Mouse (Mus musculus) heart, embryonic 14.5 days (tissue): ENCODE data around the gene Tcp10a. TPM values are rescaled to one million over a fixed set of nuclear protein-coding genes. Genes with fewer than 3 reads are reported as not detected.
"Not testable (repeated sequence)": the region's sequence is repeated elsewhere in the genome, so short reads cannot be mapped to it uniquely, and the experiment has no call there.

Experiments used
- ATAC-seq: fragments of 200-750 bp; cut with Nextera tagmentation; 2 replicates; pipeline ENCODE4 v1.8.0; 2017; ENCODE audit warnings: low read depth, moderate TSS enrichment; ENCODE audit not compliant: insufficient number of reproducible peaks, insufficient read depth, low FRiP score
- H3K27ac ChIP-seq, 2 experiments: fragments of 200-500 bp in 1 of 2; fragments of 300-500 bp in 1 of 2; sonication (generic) in 1 of 2; replicated peaks in 1 of 2; 2 replicates each; pipeline ENCODE4 v1.5.1; 2012 to 2014; ENCODE audit warnings: low read depth in 2 of 2, low read length in 2 of 2, control low read depth in 1 of 2, mild to moderate bottlenecking in 1 of 2, mixed read lengths in 1 of 2; ENCODE audit not compliant: control insufficient read depth in 1 of 2, insufficient read depth in 1 of 2
- H3K27me3 ChIP-seq: fragments of 300-500 bp; sonication (generic); 2 replicates; pipeline ENCODE4 v1.6.1; 2014; ENCODE audit warnings: mild to moderate bottlenecking, low read length, control low read depth; ENCODE audit not compliant: control insufficient read depth, insufficient read depth
- H3K36me3 ChIP-seq: fragments of 300-500 bp; sonication (generic); 2 replicates; pipeline ENCODE4 v1.6.1; 2014; ENCODE audit warnings: mild to moderate bottlenecking, control low read depth, low read length, mixed read lengths; ENCODE audit not compliant: control insufficient read depth, insufficient read depth
- H3K4me1 ChIP-seq, 2 experiments: fragments of 200-500 bp in 1 of 2; fragments of 300-500 bp in 1 of 2; sonication (generic) in 1 of 2; 2 replicates each; pipeline ENCODE4 v1.6.1; 2012 to 2014; ENCODE audit warnings: low read length in 2 of 2, control low read depth in 1 of 2, mixed read lengths in 1 of 2; ENCODE audit not compliant: control insufficient read depth in 2 of 2, insufficient read depth in 2 of 2
- H3K4me2 ChIP-seq: fragments of 300-500 bp; sonication (generic); 2 replicates; pipeline ENCODE4 v1.6.1; 2014; ENCODE audit warnings: mild to moderate bottlenecking, low read length
- H3K4me3 ChIP-seq, 2 experiments: fragments of 200-500 bp in 1 of 2; fragments of 300-500 bp in 1 of 2; sonication (generic) in 1 of 2; 2 replicates each; pipeline ENCODE4 v1.5.1; 2012 to 2014; ENCODE audit warnings: low read length in 2 of 2, mild to moderate bottlenecking in 2 of 2, control low read depth in 1 of 2, low read depth in 1 of 2, moderate library complexity in 1 of 2; ENCODE audit not compliant: control insufficient read depth in 1 of 2, insufficient read depth in 1 of 2
- H3K9ac ChIP-seq: fragments of 300-500 bp; sonication (generic); 2 replicates; pipeline ENCODE4 v1.6.1; 2014; ENCODE audit warnings: mild to moderate bottlenecking, low read length
- H3K9me3 ChIP-seq: fragments of 300-500 bp; sonication (generic); 2 replicates; pipeline ENCODE4 v1.6.1; 2016; ENCODE audit warnings: low read length, control low read depth; ENCODE audit not compliant: control insufficient read depth
- WGBS: fragments of 180-500 bp; shearing (Covaris S2); extraction: QIAGEN DNeasy Blood & Tissue Kit; methylation state at CpG from one replicate; pipeline ENCODE4 v1.1.7; 2014; 5-methylcytosine and 5-hydroxymethylcytosine counted together
- polyA plus RNA-seq: library from polyadenylated mRNA; unstranded; fragments of >200 nt; fragmentation: Nextera tagmentation; extraction: Ambion mirVana; gene quantifications from 2 replicates; pipeline ENCODE4 v1.2.1, GENCODE M21; 2014

The Tcp10a gene
- polyA plus RNA-seq, 1 experiment from 2014 or later: 0.14 TPM

- not testable (repeated sequence) for H3K36me3 ChIP-seq, ATAC-seq, H3K9ac ChIP-seq, H3K4me1 ChIP-seq, H3K4me2 ChIP-seq, H3K27me3 ChIP-seq, H3K27ac ChIP-seq, H3K4me3 ChIP-seq, H3K9me3 ChIP-seq
- no CpG with 5 or more reads among the region's 1 CpGs for WGBS
Observed at GRCm38 (mm10) chr17:7352596-7352995, 28.1 kb downstream of the Tcp10a start, which contains the start of gene Ttll2. Gene Ttll2 (minus strand): TSS chr17:7352696.

- WGBS: 77% methylated on average over 4 of the region's 4 CpGs
- not testable (repeated sequence) for ATAC-seq, H3K36me3 ChIP-seq, H3K27me3 ChIP-seq, H3K9ac ChIP-seq, H3K9me3 ChIP-seq, H3K27ac ChIP-seq, H3K4me3 ChIP-seq, H3K4me2 ChIP-seq, H3K4me1 ChIP-seq
Observed at GRCm38 (mm10) chr17:7359806-7360205, 35.4 kb downstream of the Tcp10a start.

DNA sequence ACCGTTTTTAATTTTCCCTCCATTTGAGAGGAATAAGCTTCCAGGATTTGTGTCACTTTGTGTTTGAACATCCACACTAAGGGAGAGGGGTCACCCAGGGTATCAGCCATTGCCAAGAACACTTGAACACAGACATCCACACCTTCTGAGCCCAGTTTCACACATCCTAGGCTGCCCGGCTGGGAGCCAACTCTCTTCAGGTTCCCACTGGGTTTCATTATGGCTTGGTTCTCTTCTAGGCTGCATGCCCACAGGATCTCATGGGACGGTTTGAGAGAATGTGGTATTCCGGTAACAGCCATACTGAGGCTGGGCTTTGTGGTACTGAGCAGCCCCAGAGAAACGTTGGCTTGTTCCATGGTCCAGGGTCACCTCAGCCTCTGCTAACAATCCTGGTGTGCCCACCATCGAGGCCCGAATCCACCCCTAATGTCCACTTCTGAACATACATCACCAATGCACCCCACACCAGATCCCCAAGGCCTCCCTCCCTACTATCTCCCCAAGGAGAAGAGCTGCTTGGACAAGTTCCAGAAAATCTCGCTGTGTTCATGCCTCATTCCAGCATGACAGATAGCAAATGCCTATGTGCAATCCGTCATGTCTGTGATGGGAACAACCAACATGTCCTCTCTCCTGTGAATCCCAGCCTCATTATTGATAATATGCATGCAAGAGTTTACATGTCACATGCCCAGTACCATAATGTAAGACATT is 36.5 kb downstream of the Tcp10a start:
- not testable (repeated sequence) for H3K27me3 ChIP-seq, H3K27ac ChIP-seq, H3K9ac ChIP-seq, H3K4me2 ChIP-seq, ATAC-seq, H3K4me3 ChIP-seq, H3K36me3 ChIP-seq, H3K4me1 ChIP-seq, H3K9me3 ChIP-seq
- whole genome bisulfite sequencing: 59% methylated on average over 9 of the region's 9 CpGs

DNA sequence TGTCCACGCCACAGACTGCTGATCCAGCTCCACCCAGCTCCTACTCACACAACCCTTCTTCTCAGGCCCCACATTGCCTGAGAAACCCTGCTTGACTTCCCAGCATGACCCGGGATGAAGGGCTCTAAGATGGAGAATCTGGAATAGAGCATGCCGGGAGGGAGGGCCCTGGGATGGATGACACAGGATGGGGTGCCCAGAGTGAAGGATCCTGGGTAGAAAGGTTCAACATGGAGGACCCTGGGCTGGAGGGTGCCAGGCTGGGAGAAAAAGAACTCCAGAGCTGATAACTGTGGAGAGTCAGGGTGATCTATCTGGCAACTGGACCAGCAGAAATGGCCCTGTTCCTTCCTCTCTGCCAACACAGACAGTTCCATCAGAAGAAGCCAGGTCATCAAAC is 41.2 kb downstream of the Tcp10a start:
- H3K27me3 ChIP-seq, H3K27ac ChIP-seq, H3K36me3 ChIP-seq, H3K4me3 ChIP-seq, H3K9ac ChIP-seq, H3K9me3 ChIP-seq, H3K4me1 ChIP-seq, ATAC-seq, H3K4me2 ChIP-seq: not testable (repeated sequence)
- WGBS: no CpG with 5 or more reads among the region's 3 CpGs

- not testable (repeated sequence) for H3K4me3 ChIP-seq, ATAC-seq, H3K4me1 ChIP-seq
Observed at GRCm38 (mm10) chr17:7366265-7366664, 41.8 kb downstream of the Tcp10a start.

GRCm38 (mm10) chr17:7366676-7367374 is 42.4 kb downstream of the Tcp10a start:
- H3K9me3 ChIP-seq, H3K27ac ChIP-seq, H3K4me1 ChIP-seq, H3K4me2 ChIP-seq, H3K4me3 ChIP-seq, H3K27me3 ChIP-seq, H3K9ac ChIP-seq, ATAC-seq, H3K36me3 ChIP-seq: not testable (repeated sequence)
- WGBS: 56% methylated on average over 3 of the region's 7 CpGs

More at GRCm38 (mm10) chr17:7366265-7366664, 41.8 kb downstream of the Tcp10a start:
- WGBS: no CpG with 5 or more reads among the region's 1 CpGs
- H3K4me2 ChIP-seq, H3K27me3 ChIP-seq, H3K27ac ChIP-seq, H3K9ac ChIP-seq, H3K36me3 ChIP-seq, H3K9me3 ChIP-seq: not testable (repeated sequence)

- H3K36me3 ChIP-seq, H3K4me3 ChIP-seq, H3K9me3 ChIP-seq, ATAC-seq, H3K27me3 ChIP-seq, H3K9ac ChIP-seq, H3K4me2 ChIP-seq, H3K4me1 ChIP-seq, H3K27ac ChIP-seq: not testable (repeated sequence)
- WGBS: 59% methylated on average over 5 of the region's 6 CpGs
Observed at GRCm38 (mm10) chr17:7369401-7369800, 45.0 kb downstream of the Tcp10a start.
